Mouse (Mus musculus): ENCODE data around the gene Ulk3. TPM values are rescaled to one million over a fixed set of nuclear protein-coding genes. Genes with fewer than 3 reads are reported as not detected.

The Ulk3 gene
- 28.6 and 44.0 TPM in 2 replicates for polyA plus RNA-seq (2012; rRNA removed; ENCODE audit: low replicate concordance)

GRCm38 (mm10) chr9:57589224-57590126 lies at the start of gene Ulk3:
Gene Ulk3 (plus strand): TSS chr9:57589452.

GRCm38 (mm10) chr9:57552139-57552887 lies 36.9 kb upstream of the Ulk3 start, which contains the start of gene Mpi:
Gene Mpi (minus strand): TSS chr9:57552763.

GRCm38 (mm10) chr9:57560861-57561710 lies 28.2 kb upstream of the Ulk3 start, which contains the start of gene Scamp2:
Gene Scamp2 (plus strand): TSS chr9:57560943.

GRCm38 (mm10) chr9:57606139-57606851 lies 17.0 kb downstream of the Ulk3 start, which contains the start of gene Cplx3:
Gene Cplx3 (minus strand): TSS chr9:57606281.

GRCm38 (mm10) chr9:57620674-57621073 lies 31.4 kb downstream of the Ulk3 start, which contains the start of gene Lman1l:
Gene Lman1l (minus strand): TSS chr9:57620774.

Other genes starting within 250 kb of the Ulk3 start
- gene Ppcdc, start 149.3 kb upstream of the Ulk3 start, polyA plus RNA-seq (2012; rRNA removed; ENCODE audit: low replicate concordance), result 40.6 and 42.8 TPM in 2 replicates
- gene Scamp5, start 121.4 kb upstream of the Ulk3 start, polyA plus RNA-seq (2012; rRNA removed; ENCODE audit: low replicate concordance), result 31.3 and 41.5 TPM in 2 replicates
- gene Rpp25, start 85.4 kb upstream of the Ulk3 start, polyA plus RNA-seq (2012; rRNA removed; ENCODE audit: low replicate concordance), result 0.64 and 2.9 TPM in 2 replicates
- gene Cox5a, start 68.2 kb upstream of the Ulk3 start, polyA plus RNA-seq (2012; rRNA removed; ENCODE audit: low replicate concordance), result 340 and 349 TPM in 2 replicates
- gene Fam219b, start 51.9 kb upstream of the Ulk3 start, polyA plus RNA-seq (2012; rRNA removed; ENCODE audit: low replicate concordance), result 9.7 and 18.3 TPM in 2 replicates
- gene Mpi, start 36.7 kb upstream of the Ulk3 start, polyA plus RNA-seq (2012; rRNA removed; ENCODE audit: low replicate concordance), result 36.8 and 58.0 TPM in 2 replicates
- 80.3 and 132 TPM in 2 replicates for gene Scamp2, start 28.5 kb upstream of the Ulk3 start, polyA plus RNA-seq (2012; rRNA removed; ENCODE audit: low replicate concordance)
- gene Cplx3, start 16.8 kb downstream of the Ulk3 start, polyA plus RNA-seq (2012; rRNA removed; ENCODE audit: low replicate concordance), result not detected in 2 replicates
- not detected in 2 replicates for gene Lman1l, start 31.3 kb downstream of the Ulk3 start, polyA plus RNA-seq (2012; rRNA removed; ENCODE audit: low replicate concordance)
- gene Csk, start 64.2 kb downstream of the Ulk3 start, polyA plus RNA-seq (2012; rRNA removed; ENCODE audit: low replicate concordance), result 55.4 and 57.6 TPM in 2 replicates
- gene Cyp1a2, start 94.3 kb downstream of the Ulk3 start, polyA plus RNA-seq (2012; rRNA removed; ENCODE audit: low replicate concordance), result 0.08 TPM in 1 of 2 replicates, not detected in the other
- gene Cyp1a1, start 98.5 kb downstream of the Ulk3 start, polyA plus RNA-seq (2012; rRNA removed; ENCODE audit: low replicate concordance), result 1.3 and 3.2 TPM in 2 replicates
- 10.7 and 15.8 TPM in 2 replicates for gene Edc3, start 119.1 kb downstream of the Ulk3 start, polyA plus RNA-seq (2012; rRNA removed; ENCODE audit: low replicate concordance)
- gene Clk3, start 176.4 kb downstream of the Ulk3 start, polyA plus RNA-seq (2012; rRNA removed; ENCODE audit: low replicate concordance), result 92.5 and 124 TPM in 2 replicates
- 5.8 and 8.3 TPM in 2 replicates for gene Arid3b, start 247.3 kb downstream of the Ulk3 start, polyA plus RNA-seq (2012; rRNA removed; ENCODE audit: low replicate concordance)